Mouse (Mus musculus) testis, adult 2 months (tissue): Measurements from ENCODE around the gene Noto.

Experiments used
- CTCF ChIP-seq: fragments of 200-500 bp; IDR thresholded peaks from 2 replicates; pipeline ENCODE4 v1.5.1; 2012; ENCODE audit warnings: low read depth, mild to moderate bottlenecking, inconsistent platforms, low read length, moderate library complexity; ENCODE audit not compliant: control insufficient read depth, insufficient read depth, insufficient replicate concordance
- POLR2A ChIP-seq: fragments of 200-500 bp; IDR thresholded peaks from 2 replicates; pipeline ENCODE4 v1.6.1; 2012; ENCODE audit warnings: low read depth, mild to moderate bottlenecking, inconsistent platforms, low read length, moderate library complexity; ENCODE audit not compliant: control insufficient read depth

GRCm38 (mm10) chr6:85443488-85444233 is 20.0 kb downstream of the Noto start:
- TF ChIP-seq POLR2A (no peak), CTCF (no peak)
